Mouse (Mus musculus) frontal cortex, postnatal 25 days (tissue): ENCODE measurements at regions not wholly inside any gene's neighbourhood (a gene's known extent, or its start where the extent isn't known, plus 50 kb on each side); places are given as distances from the start of the nearest gene placed in this dataset.

Experiments used
- DNase-seq, 2 experiments: peaks; one replicate each; pipeline ENCODE4 v3.0.0; 2022; ENCODE audit warnings: low spot score in 2 of 2

DNA sequence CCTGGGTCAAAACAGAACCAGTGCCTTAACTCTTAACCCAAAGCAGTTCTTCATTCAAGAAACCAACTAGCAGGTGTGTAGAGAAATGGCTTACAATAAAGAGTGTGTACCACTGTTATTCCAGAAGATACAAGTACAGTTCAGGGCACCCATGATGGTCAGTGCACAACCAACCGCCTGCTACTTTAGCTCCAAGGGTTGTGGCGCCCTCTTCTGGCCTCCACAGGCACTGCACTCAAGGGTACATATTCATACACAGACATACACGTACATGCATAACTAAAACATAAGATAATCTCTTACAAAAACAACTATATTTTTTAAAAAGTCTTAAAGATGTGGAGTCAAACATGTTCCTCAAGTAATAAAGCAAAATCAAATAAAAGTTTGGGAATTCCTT is 65.9 kb upstream of the Peli2 start:
- DNase-seq: no peak

DNA sequence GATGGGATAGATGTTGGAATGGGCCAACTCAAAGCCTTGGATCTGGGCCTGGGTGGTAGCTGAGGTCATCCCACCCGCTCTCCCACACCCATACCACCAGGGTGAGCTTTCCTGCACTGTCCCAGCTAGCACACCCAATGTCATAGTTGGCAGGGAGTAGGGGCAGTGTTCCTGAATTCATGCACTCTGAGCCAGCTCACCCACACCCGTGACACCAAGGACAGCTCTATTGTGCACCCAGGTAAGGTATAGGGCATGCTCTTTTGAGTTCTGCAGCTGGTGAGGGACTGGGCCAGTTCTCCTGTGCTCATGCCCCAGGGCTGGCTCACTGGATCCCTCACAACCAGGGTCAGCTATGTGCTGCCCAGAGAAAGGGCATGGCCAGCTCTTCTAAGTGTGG is 64.8 kb upstream of the Peli2 start:
- DNase-seq: no peak

GRCm38 (mm10) chr14:48058234-48058868 is 62.3 kb upstream of the Peli2 start:
- no peak for DNase-seq

GRCm38 (mm10) chr14:48059664-48060455 is 60.8 kb upstream of the Peli2 start:
- DNase-seq: no peak

GRCm38 (mm10) chr14:48068641-48069040 is 52.0 kb upstream of the Peli2 start:
- no peak for DNase-seq
